ENCODE assay signal across 9 mouse cellular contexts in genomic region chr17:8652681-8653262, GRCm38 (mm10).
A peak's percentile ranks its signal among the peaks of the same experiment; 100 is the strongest.
DNase-seq lines count a peak whose midpoint lies in the region; ATAC-seq lines count a peak whose summit lies in the region.
"Had no signal": no experiment of that assay in that cellular context is flagged by ENCODE, and none has a peak within 500 bp of the region (broad histone marks: within the 10 kb centered on the region; RNA-seq: fewer than 3 reads in every experiment).

No protein-coding gene starts in this region.

- H3K9me3 ChIP-seq in heart, embryonic 12.5 days (replicated peaks), result 0 out of 2 replicates have a peak, but pooled peaks cover 5% of the 10 kb centered on the region

- no peak overlapping the region for H3K9ac ChIP-seq in heart, embryonic 12.5 days

- H3K4me2 ChIP-seq in heart, embryonic 12.5 days, result no peak overlapping the region

- WGBS in heart, embryonic 12.5 days, result 75% methylated on average over 3 of the region's 3 CpGs

- intact Hi-C loops in left cerebral cortex, postnatal 4 days (cut with DNase I), result no loop called here

- H3K36me3 ChIP-seq in heart, embryonic 12.5 days, result no peaks in the 10 kb centered on the region

- H3K27ac ChIP-seq in heart, embryonic 12.5 days (ENCODE audit: poor library complexity, severe bottlenecking), result no peak overlapping the region

- DNase-seq in heart, adult 11 months, result peak; percentile 97
- peak; percentile 34 for DNase-seq in adrenal gland, postnatal 25 days
- DNase-seq in gastrocnemius, postnatal 10 days, result peak; percentile 25
- peak; percentile 20 to 43 for DNase-seq in layer of hippocampus, postnatal 10 days (ENCODE audit: low spot score in 2 of 2)
- no peak for DNase-seq in embryo, embryonic 10 days (ENCODE audit: low spot score)
- no peak for DNase-seq in left cerebral cortex, postnatal 4 days
- no peak for DNase-seq in spleen, adult 18-20 months
- DNase-seq: right cerebral cortex, postnatal 4 days had no signal

- 0 out of 2 replicates have a peak, but pooled peaks cover 2% of the 10 kb centered on the region for H3K27me3 ChIP-seq in heart, embryonic 12.5 days (replicated peaks)

- no peak for ATAC-seq in heart, embryonic 12.5 days (ENCODE audit: insufficient number of reproducible peaks, low FRiP score)

- no peak overlapping the region for H3K4me3 ChIP-seq in heart, embryonic 12.5 days

- no peaks in the 10 kb centered on the region for H3K4me1 ChIP-seq in heart, embryonic 12.5 days (replicated peaks)

Comparison
In these comparisons a context has a peak if more than half of its experiments do, and no peak if none do; other contexts are left out.
1. DNase-seq: peak in heart, adult 11 months (single experiment), adrenal gland, postnatal 25 days (single experiment), gastrocnemius, postnatal 10 days (single experiment) and layer of hippocampus, postnatal 10 days (2 of 2); none in embryo, embryonic 10 days (single experiment), left cerebral cortex, postnatal 4 days (single experiment) and spleen, adult 18-20 months (0 of 2).